18 mouse cellular contexts compared by ENCODE assay signal in genomic region chr12:38136379-38136778, GRCm38 (mm10).
DNase-seq lines count a peak whose midpoint lies in the region; ATAC-seq and TF ChIP-seq lines count a peak whose summit lies in the region.
"Had no signal": no experiment of that assay in that cellular context is flagged by ENCODE, and none has a peak within 500 bp of the region (broad histone marks: within the 10 kb centered on the region; RNA-seq: fewer than 3 reads in every experiment).

No protein-coding gene starts in this region.

- TF ChIP-seq POLR2A in lung, adult 2 months (IDR thresholded peaks at IDR 0.05; ENCODE audit: borderline replicate concordance, extremely low read depth, low read depth, low read length): no peak

- no peak for DNase-seq in heart, postnatal 25 days (ENCODE audit: low spot score)
- DNase-seq in lung, adult 18-20 months: peak; percentile 4 to 18
- DNase-seq in lung, adult 2 months: no peak
- peak; percentile 15 for DNase-seq in retina, postnatal 1 day
- no peak for DNase-seq in adrenal gland, postnatal 14 days
- DNase-seq: adrenal gland, adult 8-10 months; cerebellum, adult 8-10 months; kidney, adult 2 months; kidney, postnatal 4 days; layer of hippocampus, postnatal 36 days; left cerebral cortex, postnatal 4 days had no signal

- peak overlapping the region; percentile 65 for H3K4me2 ChIP-seq in heart, embryonic 12.5 days
- H3K4me2 ChIP-seq in lung, embryonic 15.5 days: no peak overlapping the region
- H3K4me2 ChIP-seq: liver, embryonic 11.5 days; neural tube, embryonic 13.5 days; stomach, embryonic 15.5 days had no signal

- H3K4me1 ChIP-seq in heart, embryonic 12.5 days (replicated peaks): no peaks in the 10 kb centered on the region
- H3K4me1 ChIP-seq in lung, adult 2 months (ENCODE audit: control insufficient read depth, insufficient read depth, low read length): no peaks in the 10 kb centered on the region
- no peaks in the 10 kb centered on the region; the same call in 1 of the 2 replicates for H3K4me1 ChIP-seq in lung, embryonic 15.5 days
- H3K4me1 ChIP-seq: neural tube, embryonic 13.5 days; stomach, embryonic 15.5 days had no signal

- ATAC-seq in heart, embryonic 12.5 days (ENCODE audit: insufficient number of reproducible peaks, low FRiP score): peak; percentile 66; the same call in 1 of the 2 replicates
- ATAC-seq in lung, embryonic 15.5 days (ENCODE audit: borderline replicate concordance, extremely low read depth, low FRiP score, low TSS enrichment): peak; percentile 87; the same call in 1 of the 2 replicates
- ATAC-seq: hindbrain, embryonic 16.5 days had no signal

- peak overlapping the region; percentile 47; the same call in 1 of the 2 replicates for H3K27ac ChIP-seq in heart, embryonic 12.5 days (ENCODE audit: poor library complexity, severe bottlenecking)
- peak overlapping the region; percentile 71 for H3K27ac ChIP-seq in lung, embryonic 15.5 days
- H3K27ac ChIP-seq: neural tube, embryonic 13.5 days; stomach, embryonic 15.5 days had no signal

- no peaks in the 10 kb centered on the region for H3K9me3 ChIP-seq in heart, embryonic 12.5 days (replicated peaks)
- no peaks in the 10 kb centered on the region for H3K9me3 ChIP-seq in lung, embryonic 15.5 days
- H3K9me3 ChIP-seq: neural tube, embryonic 13.5 days; stomach, embryonic 15.5 days had no signal

- intact Hi-C loops in heart, postnatal 25 days (cut with DNase I): no loop called here

- peak overlapping the region; percentile 32 for H3K4me3 ChIP-seq in heart, embryonic 12.5 days
- H3K4me3 ChIP-seq in lung, adult 2 months (replicated peaks; ENCODE audit: extremely low read depth, low read depth, low read length): no peak overlapping the region
- H3K4me3 ChIP-seq in lung, embryonic 15.5 days: no peak overlapping the region
- H3K4me3 ChIP-seq: neural tube, embryonic 13.5 days; stomach, embryonic 15.5 days had no signal

- no peak overlapping the region for H3K9ac ChIP-seq in heart, embryonic 12.5 days
- no peak overlapping the region for H3K9ac ChIP-seq in lung, embryonic 15.5 days
- H3K9ac ChIP-seq: neural tube, embryonic 13.5 days; stomach, embryonic 15.5 days had no signal

- WGBS in heart, embryonic 12.5 days: 22% methylated on average over 5 of the region's 5 CpGs
- WGBS in lung, adult 2 months: 40% methylated on average over 5 of the region's 5 CpGs
- 33% methylated on average over 5 of the region's 5 CpGs for WGBS in lung, embryonic 15.5 days

- no peak for TF ChIP-seq CTCF in lung, adult 2 months (IDR thresholded peaks at IDR 0.05; ENCODE audit: insufficient read depth, low read length)

- no peaks in the 10 kb centered on the region for H3K36me3 ChIP-seq in heart, embryonic 12.5 days
- H3K36me3 ChIP-seq in lung, embryonic 15.5 days: no peaks in the 10 kb centered on the region
- H3K36me3 ChIP-seq: G1E; neural tube, embryonic 13.5 days; stomach, embryonic 15.5 days had no signal

- H3K27me3 ChIP-seq in heart, embryonic 12.5 days (replicated peaks): no peaks in the 10 kb centered on the region
- H3K27me3 ChIP-seq in lung, embryonic 15.5 days: no peaks in the 10 kb centered on the region
- H3K27me3 ChIP-seq: neural tube, embryonic 13.5 days; stomach, embryonic 15.5 days had no signal

Comparison
In these comparisons a context has a peak if more than half of its experiments do, and no peak if none do; other contexts are left out.
1. DNase-seq: peak in lung, adult 18-20 months (2 of 2) and retina, postnatal 1 day (single experiment); none in heart, postnatal 25 days (single experiment), lung, adult 2 months (single experiment) and adrenal gland, postnatal 14 days (single experiment).